Mouse (Mus musculus) liver, embryonic 15.5 days (tissue): ENCODE data around the gene Mtor. TPM values are rescaled to one million over a fixed set of nuclear protein-coding genes. Genes with fewer than 3 reads are reported as not detected.

Source experiments
- ATAC-seq: fragments of 200-750 bp; cut with Nextera tagmentation; 2 replicates; pipeline ENCODE4 v1.8.0; 2017; ENCODE audit warnings: moderate number of reproducible peaks, mild to moderate bottlenecking, moderate library complexity; ENCODE audit not compliant: insufficient read depth
- H3K27ac ChIP-seq: fragments of 300-500 bp; sonication (generic); replicated peaks from 2 replicates; pipeline ENCODE4 v1.5.1; 2015; ENCODE audit warnings: mild to moderate bottlenecking, inconsistent platforms
- H3K27me3 ChIP-seq: fragments of 300-500 bp; sonication (generic); 2 replicates; pipeline ENCODE4 v1.6.1; 2015; ENCODE audit warnings: mild to moderate bottlenecking, inconsistent platforms
- H3K36me3 ChIP-seq: fragments of 300-500 bp; sonication (generic); replicated peaks from 2 replicates; pipeline ENCODE4 v1.6.1; 2015; ENCODE audit warnings: moderate library complexity, mild to moderate bottlenecking, inconsistent platforms
- H3K4me1 ChIP-seq: fragments of 300-500 bp; sonication (generic); replicated peaks from 2 replicates; pipeline ENCODE4 v1.6.1; 2015; ENCODE audit warnings: inconsistent platforms
- H3K4me2 ChIP-seq: fragments of 300-500 bp; sonication (generic); 2 replicates; pipeline ENCODE4 v1.6.1; 2015; ENCODE audit warnings: moderate library complexity, mild to moderate bottlenecking, inconsistent platforms
- H3K4me3 ChIP-seq: fragments of 300-500 bp; sonication (generic); replicated peaks from 2 replicates; pipeline ENCODE4 v1.5.1; 2015; ENCODE audit warnings: mild to moderate bottlenecking, inconsistent platforms
- H3K9ac ChIP-seq: fragments of 300-500 bp; sonication (generic); 2 replicates; pipeline ENCODE4 v1.6.1; 2015; ENCODE audit warnings: moderate library complexity, mild to moderate bottlenecking, inconsistent platforms
- H3K9me3 ChIP-seq: fragments of 300-500 bp; sonication (generic); replicated peaks from 2 replicates; pipeline ENCODE4 v1.6.1; 2016; ENCODE audit warnings: inconsistent platforms
- WGBS: fragments of 180-500 bp; shearing (Covaris S2); methylation state at CpG from one replicate; pipeline ENCODE4 v1.1.7; 2015; ENCODE audit warnings: mixed read lengths; ENCODE audit not compliant: insufficient replicate concordance; 5-methylcytosine and 5-hydroxymethylcytosine counted together
- polyA plus RNA-seq: library from polyadenylated mRNA; unstranded; fragments of >200 nt; fragmentation: Nextera tagmentation; extraction: Ambion mirVana; gene quantifications from 2 replicates; pipeline ENCODE4 v1.2.1, GENCODE M21; 2015

The Mtor gene
- polyA plus RNA-seq, 1 experiment from 2014 or later, result 10.3 TPM

DNA sequence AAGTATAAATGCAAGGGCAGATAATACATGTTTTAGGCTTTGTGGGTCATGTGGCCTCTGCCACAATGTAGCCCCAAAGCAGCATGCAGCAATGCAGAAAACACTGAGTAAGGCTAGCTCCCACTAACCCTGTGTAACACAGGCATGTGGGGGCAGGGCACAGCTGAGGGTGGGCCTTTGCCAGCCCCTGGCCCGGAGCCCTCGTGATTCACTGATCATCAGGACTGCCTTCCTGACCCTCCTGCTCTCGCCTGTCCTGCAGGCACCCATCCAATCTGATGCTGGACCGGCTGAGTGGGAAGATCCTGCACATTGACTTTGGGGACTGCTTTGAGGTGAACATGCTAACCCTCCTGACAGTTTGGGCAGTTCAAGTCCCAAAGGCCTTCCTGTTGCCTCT lies 100.7 kb downstream of the Mtor start:
- Histone ChIP-seq H3K4me1 (no peaks in the 10 kb centered on the region), H3K27ac (no peak overlapping the region), H3K4me2 (no peak overlapping the region), H3K27me3 (no peaks in the 10 kb centered on the region), H3K9me3 (no peaks in the 10 kb centered on the region), H3K36me3 (peaks cover 91% of the 10 kb centered on the region), H3K9ac (no peak overlapping the region), H3K4me3 (no peak overlapping the region)
- ATAC-seq, result no peak
- 74% methylated on average over 4 of the region's 4 CpGs for WGBS

- H3K4me3 ChIP-seq, result peak overlapping the region; percentile 94
- peaks cover 47% of the 10 kb centered on the region for H3K36me3 ChIP-seq
- ATAC-seq, result no peak
- peaks cover 16% of the 10 kb centered on the region for H3K4me1 ChIP-seq
- H3K9me3 ChIP-seq, result no peaks in the 10 kb centered on the region
- peak overlapping the region; percentile 82 for H3K27ac ChIP-seq
- H3K9ac ChIP-seq, result peak overlapping the region; percentile 90
- H3K27me3 ChIP-seq, result no peaks in the 10 kb centered on the region
- peak overlapping the region; percentile 95 for H3K4me2 ChIP-seq
- WGBS, result 26% methylated on average over 6 of the region's 6 CpGs
Measured at GRCm38 (mm10) chr4:148557766-148558165, 109.4 kb downstream of the Mtor start.

GRCm38 (mm10) chr4:148558297-148559000 lies 110.0 kb downstream of the Mtor start, which contains the start of gene Exosc10:
Gene Exosc10 (plus strand): TSS chr4:148558429.
- peaks cover 47% of the 10 kb centered on the region for H3K36me3 ChIP-seq
- under 1% methylated on average over 63 of the region's 63 CpGs for WGBS

DNA sequence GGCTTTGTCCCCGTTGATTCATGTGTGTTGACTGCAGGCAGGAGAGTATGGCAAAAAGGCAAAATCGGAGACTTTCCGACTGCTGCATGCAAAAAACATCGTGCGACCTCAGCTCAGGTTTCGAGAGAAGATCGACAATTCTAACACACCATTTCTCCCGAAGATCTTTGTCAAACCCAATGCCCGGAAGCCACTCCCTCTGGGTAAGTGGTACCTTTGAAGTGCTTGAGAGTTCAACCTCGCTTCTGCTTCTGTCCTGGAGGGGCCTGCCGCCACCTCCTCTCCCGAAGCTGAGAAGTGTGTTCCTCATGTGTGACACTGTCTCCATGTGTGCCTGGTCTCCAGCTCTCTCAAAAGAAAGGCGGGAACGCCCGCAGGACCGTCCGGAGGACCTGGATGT lies 114.3 kb downstream of the Mtor start:
- H3K4me1 ChIP-seq, result peaks cover 15% of the 10 kb centered on the region
- H3K9ac ChIP-seq, result no peak overlapping the region
- H3K36me3 ChIP-seq, result peaks cover 78% of the 10 kb centered on the region
- H3K9me3 ChIP-seq, result no peaks in the 10 kb centered on the region
- no peak for ATAC-seq
- no peak overlapping the region for H3K4me3 ChIP-seq
- no peaks in the 10 kb centered on the region for H3K27me3 ChIP-seq
- H3K4me2 ChIP-seq, result no peak overlapping the region
- 90% methylated on average over 17 of the region's 17 CpGs for WGBS
- H3K27ac ChIP-seq, result no peak overlapping the region

More at GRCm38 (mm10) chr4:148558297-148559000, 110.0 kb downstream of the Mtor start, which contains the start of gene Exosc10:
- peak within 1 kb of the TSS; percentile 95 for H3K4me2 ChIP-seq
- no peaks in the 10 kb centered on the region for H3K27me3 ChIP-seq
- peak within 1 kb of the TSS; percentile 82 for H3K27ac ChIP-seq
- H3K9me3 ChIP-seq, result no peaks in the 10 kb centered on the region
- peak; percentile 93 for ATAC-seq
- H3K4me3 ChIP-seq, result peak within 1 kb of the TSS; percentile 94
- peak within 1 kb of the TSS; percentile 90 for H3K9ac ChIP-seq
- H3K4me1 ChIP-seq, result peaks cover 16% of the 10 kb centered on the region

DNA sequence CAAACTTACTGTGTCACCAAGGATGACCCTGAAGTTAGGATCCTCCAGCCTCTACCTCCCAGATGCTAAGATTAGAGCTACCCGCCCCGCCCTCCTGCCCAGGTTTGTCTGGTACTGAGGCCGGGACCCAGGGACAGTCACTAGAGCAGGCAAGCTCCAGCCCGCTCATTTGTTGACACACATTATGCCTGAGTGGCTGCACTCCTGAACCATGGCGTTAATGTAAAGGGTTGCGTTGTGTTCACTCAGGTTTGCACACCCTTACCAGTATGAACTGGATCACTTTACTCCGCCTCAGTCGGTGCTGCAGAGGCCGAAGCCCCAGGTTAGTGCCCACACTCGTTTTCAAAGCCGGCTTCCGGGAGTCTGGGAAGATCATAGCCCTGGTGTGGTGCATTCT lies 115.2 kb downstream of the Mtor start:
- 90% methylated on average over 12 of the region's 12 CpGs for WGBS
- Histone ChIP-seq H3K36me3 (peaks cover 87% of the 10 kb centered on the region), H3K27me3 (no peaks in the 10 kb centered on the region), H3K9ac (no peak overlapping the region), H3K4me3 (no peak overlapping the region), H3K4me2 (no peak overlapping the region), H3K9me3 (no peaks in the 10 kb centered on the region), H3K4me1 (peaks cover 10% of the 10 kb centered on the region), H3K27ac (no peak overlapping the region)
- no peak for ATAC-seq

GRCm38 (mm10) chr4:148570138-148570537 lies 121.7 kb downstream of the Mtor start:
- Histone ChIP-seq H3K4me3 (no peak overlapping the region), H3K9me3 (no peaks in the 10 kb centered on the region), H3K36me3 (peaks cover 98% of the 10 kb centered on the region), H3K4me2 (no peak overlapping the region), H3K9ac (no peak overlapping the region), H3K27me3 (no peaks in the 10 kb centered on the region), H3K4me1 (no peaks in the 10 kb centered on the region), H3K27ac (no peak overlapping the region)
- WGBS, result 80% methylated on average over 10 of the region's 10 CpGs
- no peak for ATAC-seq

DNA sequence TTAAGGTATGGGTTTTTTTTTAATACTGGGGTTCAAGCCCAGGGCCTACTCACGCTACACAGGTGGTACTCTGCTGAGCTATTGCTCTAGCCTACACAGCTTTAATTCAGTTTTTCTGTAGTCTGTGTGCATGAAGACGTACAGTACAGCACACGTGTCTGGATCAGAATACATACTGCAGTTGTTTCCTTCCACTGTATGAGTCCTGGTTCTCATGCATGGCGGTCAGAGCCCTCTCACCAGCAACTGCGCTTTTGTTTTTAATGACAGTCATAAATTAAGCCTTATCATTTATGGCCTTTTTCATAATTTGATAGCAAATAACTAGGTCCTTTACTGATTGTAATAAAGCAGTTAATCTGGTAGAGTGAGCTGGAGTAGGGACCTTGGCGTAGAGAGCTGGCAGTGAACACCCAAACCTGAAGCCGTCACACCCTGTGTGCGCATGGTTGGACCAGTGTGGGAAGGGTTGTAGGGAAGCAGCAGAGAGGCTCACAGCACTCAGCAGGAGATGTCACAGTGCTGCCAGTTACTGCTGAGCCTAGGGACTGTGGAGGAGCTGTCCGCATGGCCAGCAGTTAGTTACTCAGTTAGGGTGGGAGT lies 122.4 kb downstream of the Mtor start:
- no peak overlapping the region for H3K4me3 ChIP-seq
- H3K4me1 ChIP-seq, result no peaks in the 10 kb centered on the region
- ATAC-seq, result no peak
- H3K9me3 ChIP-seq, result no peaks in the 10 kb centered on the region
- H3K36me3 ChIP-seq, result peaks cover 98% of the 10 kb centered on the region
- no peak overlapping the region for H3K27ac ChIP-seq
- no peak overlapping the region for H3K4me2 ChIP-seq
- H3K9ac ChIP-seq, result no peak overlapping the region
- 86% methylated on average over 9 of the region's 9 CpGs for WGBS
- H3K27me3 ChIP-seq, result no peaks in the 10 kb centered on the region

- Histone ChIP-seq H3K9ac (no peak overlapping the region), H3K27ac (no peak overlapping the region), H3K4me3 (no peak overlapping the region), H3K36me3 (peaks cover 98% of the 10 kb centered on the region), H3K9me3 (no peaks in the 10 kb centered on the region), H3K27me3 (no peaks in the 10 kb centered on the region), H3K4me1 (no peaks in the 10 kb centered on the region), H3K4me2 (no peak overlapping the region)
- WGBS, result 69% methylated on average over 7 of the region's 7 CpGs
- no peak for ATAC-seq
Measured at GRCm38 (mm10) chr4:148573222-148573621, 124.8 kb downstream of the Mtor start.

- Histone ChIP-seq H3K4me3 (no peak overlapping the region), H3K9ac (no peak overlapping the region), H3K27me3 (no peaks in the 10 kb centered on the region), H3K27ac (no peak overlapping the region), H3K36me3 (peaks cover 66% of the 10 kb centered on the region), H3K4me1 (peaks cover 8% of the 10 kb centered on the region; the same call in 1 of the 2 replicates), H3K9me3 (no peaks in the 10 kb centered on the region), H3K4me2 (no peak overlapping the region)
- no peak for ATAC-seq
- WGBS, result 85% methylated on average over 9 of the region's 9 CpGs
Measured at GRCm38 (mm10) chr4:148580765-148581164, 132.4 kb downstream of the Mtor start.

DNA sequence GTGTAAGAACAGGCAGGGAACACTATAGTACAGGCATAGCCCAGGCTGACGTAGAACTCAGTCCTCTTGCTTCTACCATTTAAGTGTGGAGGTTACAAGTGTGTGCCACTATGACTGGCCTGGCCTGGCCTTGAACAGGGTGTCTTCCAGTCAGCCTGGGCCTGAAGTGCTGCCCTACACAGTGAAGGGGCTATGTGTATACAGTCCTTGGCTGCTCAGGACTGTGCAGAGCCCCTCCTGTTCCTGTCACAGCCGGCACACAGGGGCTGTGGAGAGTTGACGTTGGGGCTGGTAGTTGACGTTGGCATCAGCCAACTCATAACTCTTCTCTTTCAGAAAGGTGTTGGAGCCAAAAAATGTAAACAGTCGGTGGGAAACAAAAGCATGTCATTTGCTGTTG lies 133.0 kb downstream of the Mtor start:
- peaks cover 59% of the 10 kb centered on the region for H3K36me3 ChIP-seq
- H3K27ac ChIP-seq, result no peak overlapping the region
- no peaks in the 10 kb centered on the region for H3K9me3 ChIP-seq
- H3K27me3 ChIP-seq, result no peaks in the 10 kb centered on the region
- no peak for ATAC-seq
- WGBS, result 74% methylated on average over 5 of the region's 5 CpGs
- no peak overlapping the region for H3K4me3 ChIP-seq
- no peak overlapping the region for H3K9ac ChIP-seq
- no peak overlapping the region for H3K4me2 ChIP-seq
- H3K4me1 ChIP-seq, result peaks cover 8% of the 10 kb centered on the region; the same call in 1 of the 2 replicates

- ATAC-seq, result no peak
- Histone ChIP-seq H3K27ac (no peak overlapping the region), H3K4me2 (no peak overlapping the region), H3K36me3 (peaks cover 41% of the 10 kb centered on the region), H3K27me3 (no peaks in the 10 kb centered on the region), H3K4me1 (peaks cover 15% of the 10 kb centered on the region; the same call in 1 of the 2 replicates), H3K9ac (no peak overlapping the region), H3K4me3 (no peak overlapping the region), H3K9me3 (no peaks in the 10 kb centered on the region)
- WGBS, result 16% methylated on average over 4 of the region's 4 CpGs
Measured at GRCm38 (mm10) chr4:148583257-148583656, 134.8 kb downstream of the Mtor start.
